Mouse (Mus musculus) macrophage (primary cell): ENCODE measurements around the gene Cuedc1. TPM values are rescaled to one million over a fixed set of nuclear protein-coding genes. Genes with fewer than 3 reads are reported as not detected.

ENCODE experiments used
- polyA plus RNA-seq: library from polyadenylated mRNA; stranded (reverse); fragments of 250-400 nt; gene quantifications from 3 replicates; pipeline ENCODE4 v1.2.4, GENCODE M21; 2018; ENCODE audit warnings: inconsistent platforms

Cuedc1 gene
- polyA plus RNA-seq, 1 experiment from 2014 or later = 0.95 TPM

Other genes with a start within 250 kb of the Cuedc1 start
- gene Mks1, start 244.8 kb upstream of the Cuedc1 start, polyA plus RNA-seq = 2.1 to 3.5 TPM (median 3.2 TPM) in 3 replicates
- not detected in 3 replicates for gene Epx, start 222.5 kb upstream of the Cuedc1 start, polyA plus RNA-seq
- gene Olfr462, start 205.8 kb upstream of the Cuedc1 start, polyA plus RNA-seq = not detected in 3 replicates
- not detected in 3 replicates for gene Olfr463, start 200.7 kb upstream of the Cuedc1 start, polyA plus RNA-seq
- gene Olfr464, start 177.1 kb upstream of the Cuedc1 start, polyA plus RNA-seq = not detected in 3 replicates
- gene Dynll2, start 110.5 kb upstream of the Cuedc1 start, polyA plus RNA-seq = 62.0 to 99.4 TPM (median 76.2 TPM) in 3 replicates
- gene Srsf1, start 50.7 kb upstream of the Cuedc1 start, polyA plus RNA-seq = 77.7 to 105 TPM (median 79.2 TPM) in 3 replicates
- 12.2 to 18.4 TPM (median 14.4 TPM) in 3 replicates for gene Vezf1, start 29.8 kb upstream of the Cuedc1 start, polyA plus RNA-seq
- gene Mrps23, start 106.3 kb downstream of the Cuedc1 start, polyA plus RNA-seq = 52.7 to 85.2 TPM (median 53.4 TPM) in 3 replicates
- gene Ccdc182, start 196.0 kb downstream of the Cuedc1 start, polyA plus RNA-seq = not detected in 3 replicates